Mouse (Mus musculus): Measurements from ENCODE around the gene Cacng6. TPM values are rescaled to one million over a fixed set of nuclear protein-coding genes. Genes with fewer than 3 reads are reported as not detected.

The Cacng6 gene
- total RNA-seq, 2 experiments from 2014 or later = 1.3 to 1.5 TPM

- no peak for DNase-seq (ENCODE audit: low spot score in 2 of 2)
These were observed 33.8 kb downstream of the Cacng6 start for GRCm38 (mm10) chr7:3457841-3458217.

- DNase-seq (ENCODE audit: low spot score in 2 of 2) = peak; percentile 85 to 88
These were observed 36.3 kb downstream of the Cacng6 start for GRCm38 (mm10) chr7:3460261-3460660.

GRCm38 (mm10) chr7:3463306-3463705, 39.3 kb downstream of the Cacng6 start:
- no peak for DNase-seq (ENCODE audit: low spot score in 2 of 2)

GRCm38 (mm10) chr7:3468614-3469013, 44.6 kb downstream of the Cacng6 start:
- DNase-seq (ENCODE audit: low spot score in 2 of 2) = peak in 1 of 2 experiments; percentile 74

GRCm38 (mm10) chr7:3472774-3473173, 48.8 kb downstream of the Cacng6 start:
- no peak for DNase-seq (ENCODE audit: low spot score in 2 of 2)

- no peak for DNase-seq (ENCODE audit: low spot score in 2 of 2)
These were observed 50.5 kb downstream of the Cacng6 start for GRCm38 (mm10) chr7:3474291-3475080.

- DNase-seq (ENCODE audit: low spot score in 2 of 2) = peak; percentile 57 to 82
These were observed 52.7 kb downstream of the Cacng6 start for GRCm38 (mm10) chr7:3476728-3477127.

- no peak for DNase-seq (ENCODE audit: low spot score in 2 of 2)
These were observed 58.1 kb downstream of the Cacng6 start for GRCm38 (mm10) chr7:3481948-3482608.

Small RNAs within 50 kb of the gene (microRNA-seq; reads per million reads assigned to microRNA genes)
- gene Gm23450 = 770 to 920 reads per million in 2 experiments

Other genes starting within 250 kb of the Cacng6 start
- gene Nlrp12, start 174.5 kb upstream of the Cacng6 start, total RNA-seq (2021) = under 1 TPM in 1 of 2 experiments, not detected in 1; 0.05 TPM
- gene Myadm, start 135.1 kb upstream of the Cacng6 start, total RNA-seq (2021) = 10 to 100 TPM; 55.4 to 56.7 TPM
- 100 to 1,000 TPM; 486 to 548 TPM for gene Prkcg, start 135.0 kb upstream of the Cacng6 start, total RNA-seq (2021)
- gene Cacng7, start 91.2 kb upstream of the Cacng6 start, total RNA-seq (2021) = 100 to 1,000 TPM; 134 to 148 TPM
- 100 to 1,000 TPM; 368 to 411 TPM for gene Cacng8, start 33.5 kb upstream of the Cacng6 start, total RNA-seq (2021)
- not detected for gene Tarm1, start 78.4 kb downstream of the Cacng6 start, total RNA-seq (2021)
- 1 to 10 TPM; 1.0 to 1.1 TPM for gene Oscar, start 192.0 kb downstream of the Cacng6 start, total RNA-seq (2021)
- gene Ndufa3, start 193.2 kb downstream of the Cacng6 start, total RNA-seq (2021) = 100 to 1,000 TPM; 549 to 603 TPM
- 10 to 100 TPM; 39.2 to 44.2 TPM for gene Tfpt, start 205.7 kb downstream of the Cacng6 start, total RNA-seq (2021)
- 10 to 100 TPM; 49.7 to 55.4 TPM for gene Prpf31, start 205.8 kb downstream of the Cacng6 start, total RNA-seq (2021)
- 10 to 100 TPM; 59.1 to 60.6 TPM for gene Cnot3, start 221.1 kb downstream of the Cacng6 start, total RNA-seq (2021)
- 1 to 10 TPM; 5.8 to 6.6 TPM for gene Leng1, start 241.6 kb downstream of the Cacng6 start, total RNA-seq (2021)